Mouse (Mus musculus) brain, embryonic 14.5 days (tissue): Measurements from ENCODE around the gene Lztr1.

Experiments
- CTCF ChIP-seq: fragments of 200-500 bp; IDR thresholded peaks from 2 replicates; pipeline ENCODE4 v1.5.1; 2012; ENCODE audit warnings: inconsistent platforms, mild to moderate bottlenecking, moderate library complexity, borderline replicate concordance; ENCODE audit not compliant: insufficient read depth, insufficient read length; ENCODE audit errors: extremely low read depth
- POLR2A ChIP-seq: fragments of 200-500 bp; IDR thresholded peaks from 2 replicates; pipeline ENCODE4 v1.6.1; 2012; ENCODE audit warnings: mild to moderate bottlenecking, inconsistent platforms, borderline replicate concordance; ENCODE audit not compliant: poor library complexity, insufficient read depth, insufficient read length, severe bottlenecking; ENCODE audit errors: extremely low read depth

DNA sequence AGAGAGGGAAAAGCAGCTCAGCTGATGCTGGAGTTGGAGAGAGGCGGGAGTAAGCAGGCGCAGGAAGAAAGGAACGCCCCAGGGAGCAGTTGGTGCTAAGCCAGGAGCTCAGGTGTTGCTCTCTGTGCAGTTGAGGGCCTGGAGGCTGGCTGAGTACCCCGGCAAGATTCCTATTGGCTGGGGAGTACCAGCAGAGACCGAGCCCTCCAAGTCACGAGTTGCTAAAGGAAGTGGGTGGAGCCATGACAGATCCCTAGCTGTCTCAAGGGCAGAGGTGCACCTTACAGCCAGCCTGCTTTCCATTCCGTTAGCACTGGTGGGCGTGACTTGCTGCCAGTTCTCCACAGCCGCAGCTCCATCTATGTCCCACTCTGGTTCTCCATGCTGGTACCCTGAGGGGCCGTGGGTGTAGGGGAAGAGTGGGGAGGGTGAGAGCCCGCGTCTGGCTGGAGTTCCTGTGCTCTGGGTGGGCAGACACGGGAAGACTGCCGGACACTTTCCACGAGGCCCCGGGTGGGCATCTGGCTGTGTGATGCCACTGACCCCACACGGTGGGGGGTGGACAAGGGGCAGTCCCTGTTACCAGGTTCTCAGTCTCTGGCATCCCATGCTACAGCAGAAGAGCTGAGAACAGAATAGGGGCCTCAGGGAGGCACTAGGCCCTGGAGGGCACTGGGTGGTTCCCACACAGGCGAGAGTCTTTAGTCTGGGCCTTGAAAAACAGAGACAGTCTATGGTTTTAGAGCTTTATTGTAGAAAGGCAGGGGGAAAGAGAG is 45.6 kb downstream of the Lztr1 start:
- TF ChIP-seq POLR2A (no peak), CTCF (no peak)
